Mouse (Mus musculus): ENCODE measurements around the gene Etnk1. TPM values are rescaled to one million over a fixed set of nuclear protein-coding genes. Genes with fewer than 3 reads are reported as not detected.
"Not testable (repeated sequence)": the region's sequence is repeated elsewhere in the genome, so short reads cannot be mapped to it uniquely, and the experiment has no call there.

Gene Etnk1
- total and polyA plus RNA-seq, 3 experiments: 13.5 to 27.6 (median 27.0) TPM

DNA sequence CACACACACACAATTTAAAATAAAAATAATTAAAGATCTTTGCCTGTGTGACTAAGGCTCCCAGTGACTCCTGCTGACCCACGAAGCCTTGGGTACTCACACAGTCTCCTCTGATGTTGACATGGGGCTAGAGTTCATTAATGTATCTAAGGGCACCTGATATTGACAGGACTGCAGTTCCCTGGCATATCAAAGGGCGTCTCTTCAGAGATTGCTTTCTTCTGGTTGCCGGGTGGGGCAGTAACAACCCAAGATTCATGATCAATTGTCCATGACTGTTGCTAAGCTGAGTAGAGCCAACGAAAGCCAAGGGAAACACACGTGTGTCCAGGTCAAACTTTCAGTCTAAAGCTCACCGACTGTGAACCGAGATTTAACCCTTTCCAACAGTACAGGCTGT lies 22.0 kb upstream of the Etnk1 start:
- Histone ChIP-seq H3K27me3 (ENCODE audit: control insufficient read depth, insufficient read depth, low read length) (no peaks in the 10 kb centered on the region; the same call in 1 of the 2 replicates), H3K27ac (no peak overlapping the region), H3K36me3 (ENCODE audit: control insufficient read depth, insufficient read depth, low read length) (no peaks in the 10 kb centered on the region), H3K79me2 (replicated peaks; ENCODE audit: control insufficient read depth, insufficient read depth, low read length) (no peaks in the 10 kb centered on the region), H3K9ac (ENCODE audit: low read depth, low read length) (no peak overlapping the region), H3K4me1 (ENCODE audit: control insufficient read depth, insufficient read depth, low read length) (no peaks in the 10 kb centered on the region), H3K4me3 (no peak overlapping the region)
- no peak for TF ChIP-seq CTCF (IDR thresholded peaks at IDR 0.05)
- TF ChIP-seq EP300 (IDR thresholded peaks at IDR 0.05; ENCODE audit: insufficient read depth, low read depth, low read length): no peak
- no peak for TF ChIP-seq POLR2A (IDR thresholded peaks at IDR 0.05; ENCODE audit: insufficient read depth, low read depth, low read length)
- 70% methylated on average over 7 of the region's 7 CpGs for whole genome bisulfite sequencing
- intact Hi-C loops (cut with DNase I): no loop called here
- DNase-seq: no peak

DNA sequence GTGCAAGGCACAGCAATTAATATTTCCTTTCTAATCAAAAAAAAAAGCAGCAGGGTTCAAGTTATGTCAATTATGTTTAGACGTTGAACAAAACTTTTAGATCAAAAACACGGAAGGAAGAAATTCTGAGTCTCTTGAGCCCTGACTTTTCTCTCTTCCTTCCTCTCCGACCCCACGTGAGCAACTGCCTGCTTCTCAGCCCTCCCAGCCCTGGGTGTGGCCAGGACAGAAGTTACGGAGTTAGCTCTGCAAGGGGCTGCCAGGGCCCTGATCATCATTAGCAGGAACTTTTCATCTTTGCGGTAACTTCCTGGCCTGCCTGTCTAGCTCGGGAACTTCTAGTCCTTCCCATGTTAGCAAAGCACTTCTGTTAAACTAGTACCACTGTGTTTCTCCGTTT lies 20.3 kb upstream of the Etnk1 start:
- TF ChIP-seq POLR2A (IDR thresholded peaks at IDR 0.05; ENCODE audit: insufficient read depth, low read depth, low read length): no peak
- no peak for TF ChIP-seq CTCF (IDR thresholded peaks at IDR 0.05)
- TF ChIP-seq EP300 (IDR thresholded peaks at IDR 0.05; ENCODE audit: insufficient read depth, low read depth, low read length): no peak
- 35% methylated on average over 8 of the region's 8 CpGs for WGBS
- Histone ChIP-seq H3K4me1 (ENCODE audit: control insufficient read depth, insufficient read depth, low read length) (no peaks in the 10 kb centered on the region), H3K79me2 (replicated peaks; ENCODE audit: control insufficient read depth, insufficient read depth, low read length) (no peaks in the 10 kb centered on the region), H3K4me3 (no peak overlapping the region), H3K27me3 (ENCODE audit: control insufficient read depth, insufficient read depth, low read length) (no peaks in the 10 kb centered on the region; the same call in 1 of the 2 replicates), H3K36me3 (ENCODE audit: control insufficient read depth, insufficient read depth, low read length) (no peaks in the 10 kb centered on the region), H3K27ac (peak overlapping the region; percentile 8), H3K9ac (ENCODE audit: low read depth, low read length) (no peak overlapping the region)
- intact Hi-C loops (cut with DNase I): loop anchor here (2.0 kb wide), 1 partner anchor 20 kb away; the partner anchor contains the start of gene Etnk1
- DNase-seq: peak; percentile 26 to 73

DNA sequence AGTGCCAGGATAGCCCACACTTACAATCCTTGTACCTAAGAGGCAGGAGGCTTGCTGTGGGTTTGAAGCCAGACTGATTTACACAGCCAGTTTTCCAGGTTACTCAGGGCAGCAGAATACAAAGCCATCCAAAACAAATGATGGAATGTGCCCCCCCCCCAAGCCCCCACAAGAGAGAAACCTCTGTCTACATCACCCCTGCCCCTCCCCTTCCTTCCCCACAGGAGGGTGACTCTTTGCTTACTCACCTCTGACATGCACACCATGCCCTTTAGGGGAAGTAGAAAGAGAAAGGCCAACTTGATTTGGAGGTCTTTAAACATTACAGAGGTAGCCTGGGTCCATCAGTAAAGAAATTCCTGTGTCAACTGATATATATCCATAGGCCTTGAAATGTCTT lies 18.2 kb upstream of the Etnk1 start:
- H3K9ac ChIP-seq (ENCODE audit: low read depth, low read length): no peak overlapping the region
- no peaks in the 10 kb centered on the region; the same call in 1 of the 2 replicates for H3K27me3 ChIP-seq (ENCODE audit: control insufficient read depth, insufficient read depth, low read length)
- no peak overlapping the region for H3K27ac ChIP-seq
- intact Hi-C loops (cut with DNase I): no loop called here
- H3K36me3 ChIP-seq (ENCODE audit: control insufficient read depth, insufficient read depth, low read length): no peaks in the 10 kb centered on the region
- no peak for TF ChIP-seq EP300 (IDR thresholded peaks at IDR 0.05; ENCODE audit: insufficient read depth, low read depth, low read length)
- no peak for TF ChIP-seq CTCF (IDR thresholded peaks at IDR 0.05)
- no peak for TF ChIP-seq POLR2A (IDR thresholded peaks at IDR 0.05; ENCODE audit: insufficient read depth, low read depth, low read length)
- H3K4me3 ChIP-seq: no peak overlapping the region
- no peaks in the 10 kb centered on the region for H3K79me2 ChIP-seq (replicated peaks; ENCODE audit: control insufficient read depth, insufficient read depth, low read length)
- no peak for DNase-seq
- peaks cover 2% of the 10 kb centered on the region for H3K4me1 ChIP-seq (ENCODE audit: control insufficient read depth, insufficient read depth, low read length)

DNA sequence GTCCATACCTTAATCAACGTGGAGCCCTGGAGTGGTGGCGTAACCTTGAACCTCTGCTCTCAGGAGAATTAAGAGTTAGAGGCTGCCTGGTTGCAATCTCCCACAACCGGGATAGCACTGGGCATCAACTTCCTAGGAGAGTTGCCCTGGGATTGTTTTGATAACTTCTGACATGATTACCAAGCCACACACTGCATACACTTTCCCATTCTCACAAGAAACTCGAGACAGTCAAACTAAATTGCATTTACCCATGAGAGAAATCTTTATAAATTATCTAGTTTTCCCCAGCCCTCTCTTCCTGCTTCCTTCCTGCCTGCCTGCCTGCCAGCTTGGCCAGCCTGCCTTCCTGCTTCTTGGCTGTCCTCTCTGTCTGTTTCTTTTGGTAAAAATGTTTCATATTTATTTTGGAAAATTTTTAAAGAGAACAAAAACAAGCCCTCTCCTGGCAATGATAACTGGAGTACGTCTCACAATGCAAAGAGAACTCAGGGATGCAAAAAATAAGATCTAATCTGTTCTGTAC lies 17.2 kb upstream of the Etnk1 start:
- no peaks in the 10 kb centered on the region for H3K79me2 ChIP-seq (replicated peaks; ENCODE audit: control insufficient read depth, insufficient read depth, low read length)
- H3K9ac ChIP-seq (ENCODE audit: low read depth, low read length): no peak overlapping the region
- TF ChIP-seq POLR2A (IDR thresholded peaks at IDR 0.05; ENCODE audit: insufficient read depth, low read depth, low read length): no peak
- TF ChIP-seq CTCF (IDR thresholded peaks at IDR 0.05): no peak
- TF ChIP-seq EP300 (IDR thresholded peaks at IDR 0.05; ENCODE audit: insufficient read depth, low read depth, low read length): no peak
- H3K36me3 ChIP-seq (ENCODE audit: control insufficient read depth, insufficient read depth, low read length): no peaks in the 10 kb centered on the region
- DNase-seq: peak in 1 of 2 experiments; percentile 4
- 38% methylated on average over 5 of the region's 5 CpGs for WGBS
- peaks cover 2% of the 10 kb centered on the region for H3K4me1 ChIP-seq (ENCODE audit: control insufficient read depth, insufficient read depth, low read length)
- no peaks in the 10 kb centered on the region for H3K27me3 ChIP-seq (ENCODE audit: control insufficient read depth, insufficient read depth, low read length)
- H3K27ac ChIP-seq: no peak overlapping the region
- no peak overlapping the region for H3K4me3 ChIP-seq
- intact Hi-C loops (cut with DNase I): no loop called here

DNA sequence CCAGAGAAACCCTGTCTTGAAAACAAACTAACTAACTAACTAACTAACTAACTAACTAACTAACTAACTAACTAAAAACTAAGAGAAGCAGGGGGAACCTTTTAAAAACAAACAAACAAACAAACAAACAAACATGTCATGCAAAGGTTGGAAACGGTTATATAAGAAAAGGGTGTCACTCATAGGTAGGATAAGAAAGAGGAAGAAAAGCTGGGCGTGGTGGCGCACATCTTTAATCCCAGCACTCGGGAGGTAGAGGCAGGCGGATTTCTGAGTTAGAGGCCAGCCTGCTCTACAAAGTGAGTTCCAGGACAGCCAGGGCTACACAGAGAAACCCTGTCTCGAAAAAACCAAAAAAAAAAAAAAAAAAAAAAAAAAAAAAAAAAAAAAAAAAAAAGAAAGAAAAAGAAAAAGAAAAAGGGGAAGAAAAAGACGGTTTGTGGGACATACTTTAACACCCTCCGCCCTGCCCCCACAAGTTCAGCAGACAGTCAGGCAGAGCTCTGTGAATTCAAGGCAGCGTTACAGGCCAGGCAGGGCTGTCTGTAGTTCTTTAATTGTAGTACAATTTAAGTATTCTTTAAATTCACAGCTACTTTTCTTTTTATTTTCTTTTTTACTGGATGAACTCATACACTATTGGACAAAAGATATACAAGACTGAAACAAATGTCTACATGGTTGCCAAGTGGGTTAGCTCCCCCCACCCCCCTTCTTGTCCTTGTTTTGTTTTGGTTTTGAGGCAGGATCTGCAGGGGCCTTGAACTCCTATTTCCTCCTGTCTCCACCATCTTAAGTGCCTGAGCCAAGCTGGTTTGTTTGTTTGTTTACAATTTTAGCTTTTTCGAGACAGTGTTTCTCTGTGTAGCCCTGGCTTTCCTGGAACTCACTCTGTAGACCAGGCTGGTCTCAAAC lies 15.7 kb upstream of the Etnk1 start:
- WGBS: 78% methylated on average over 10 of the region's 10 CpGs
- H3K79me2 ChIP-seq (replicated peaks; ENCODE audit: control insufficient read depth, insufficient read depth, low read length); H3K27me3 ChIP-seq (ENCODE audit: control insufficient read depth, insufficient read depth, low read length); DNase-seq; H3K9ac ChIP-seq (ENCODE audit: low read depth, low read length); H3K36me3 ChIP-seq (ENCODE audit: control insufficient read depth, insufficient read depth, low read length); intact Hi-C loops (cut with DNase I); H3K4me1 ChIP-seq (ENCODE audit: control insufficient read depth, insufficient read depth, low read length); H3K4me3 ChIP-seq; H3K27ac ChIP-seq: not testable (repeated sequence)

DNA sequence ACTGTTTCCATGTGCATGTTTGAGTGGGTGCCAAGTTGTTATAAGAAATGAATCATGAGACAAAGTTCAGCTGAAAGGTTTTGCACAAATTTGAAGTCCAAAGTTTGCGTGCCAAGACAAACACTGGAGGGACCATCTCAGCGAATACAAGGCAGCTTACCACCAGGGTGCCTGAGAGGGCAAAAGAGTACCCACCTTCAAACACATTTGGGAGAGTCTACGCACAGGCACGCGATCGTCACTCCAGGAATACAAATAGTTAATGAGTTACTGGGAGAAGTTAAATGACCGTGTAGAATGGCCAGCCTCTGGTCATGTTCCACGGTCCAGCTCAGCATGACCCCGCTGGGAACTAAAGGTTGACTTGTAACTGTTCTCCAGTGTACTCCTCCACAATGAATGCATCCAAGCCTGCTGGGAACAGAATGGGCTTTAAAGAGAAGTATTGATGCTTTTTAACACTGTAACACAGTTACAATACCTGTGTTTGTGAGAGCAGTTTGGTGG lies 14.6 kb upstream of the Etnk1 start:
- TF ChIP-seq CTCF (IDR thresholded peaks at IDR 0.05) (no peak), EP300 (IDR thresholded peaks at IDR 0.05; ENCODE audit: insufficient read depth, low read depth, low read length) (no peak), POLR2A (IDR thresholded peaks at IDR 0.05; ENCODE audit: insufficient read depth, low read depth, low read length) (no peak)
- H3K79me2 ChIP-seq (replicated peaks; ENCODE audit: control insufficient read depth, insufficient read depth, low read length): no peaks in the 10 kb centered on the region
- no peak for DNase-seq
- intact Hi-C loops (cut with DNase I): no loop called here
- H3K4me3 ChIP-seq: no peak overlapping the region
- H3K27me3 ChIP-seq (ENCODE audit: control insufficient read depth, insufficient read depth, low read length): no peaks in the 10 kb centered on the region
- WGBS: 59% methylated on average over 9 of the region's 9 CpGs
- peaks cover 2% of the 10 kb centered on the region for H3K4me1 ChIP-seq (ENCODE audit: control insufficient read depth, insufficient read depth, low read length)
- H3K36me3 ChIP-seq (ENCODE audit: control insufficient read depth, insufficient read depth, low read length): no peaks in the 10 kb centered on the region
- H3K27ac ChIP-seq: no peak overlapping the region
- no peak overlapping the region for H3K9ac ChIP-seq (ENCODE audit: low read depth, low read length)
